Mouse (Mus musculus): ENCODE measurements around the gene Nanog. TPM values are rescaled to one million over a fixed set of nuclear protein-coding genes. Genes with fewer than 3 reads are reported as not detected.
"Not testable (repeated sequence)": the region's sequence is repeated elsewhere in the genome, so short reads cannot be mapped to it uniquely, and the experiment has no call there.

Gene Nanog
- polyA plus RNA-seq, 1 experiment from 2014 or later, result 0.12 TPM

DNA sequence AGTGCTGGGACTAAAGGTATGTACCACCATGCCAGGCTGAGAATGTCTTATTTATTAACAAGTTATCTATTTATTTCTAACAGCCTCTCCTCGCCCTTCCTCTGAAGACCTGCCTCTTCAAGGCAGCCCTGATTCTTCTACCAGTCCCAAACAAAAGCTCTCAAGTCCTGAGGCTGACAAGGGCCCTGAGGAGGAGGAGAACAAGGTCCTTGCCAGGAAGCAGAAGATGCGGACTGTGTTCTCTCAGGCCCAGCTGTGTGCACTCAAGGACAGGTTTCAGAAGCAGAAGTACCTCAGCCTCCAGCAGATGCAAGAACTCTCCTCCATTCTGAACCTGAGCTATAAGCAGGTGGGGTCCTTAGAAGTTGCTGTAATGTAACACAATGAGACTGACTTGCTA lies 4.2 kb downstream of the Nanog start:
- no peak overlapping the region for H3K27ac ChIP-seq
- 95% methylated on average over 2 of the region's 2 CpGs for WGBS
- no peaks in the 10 kb centered on the region for H3K36me3 ChIP-seq
- H3K9me3 ChIP-seq, result no peaks in the 10 kb centered on the region
- H3K27me3 ChIP-seq (ENCODE audit: insufficient read depth, poor library complexity, severe bottlenecking), result peaks cover 21% of the 10 kb centered on the region
- H3K4me1 ChIP-seq (replicated peaks), result peaks cover 12% of the 10 kb centered on the region
- no peak overlapping the region for H3K4me3 ChIP-seq
- DNase-seq (ENCODE audit: low spot score), result no peak

DNA sequence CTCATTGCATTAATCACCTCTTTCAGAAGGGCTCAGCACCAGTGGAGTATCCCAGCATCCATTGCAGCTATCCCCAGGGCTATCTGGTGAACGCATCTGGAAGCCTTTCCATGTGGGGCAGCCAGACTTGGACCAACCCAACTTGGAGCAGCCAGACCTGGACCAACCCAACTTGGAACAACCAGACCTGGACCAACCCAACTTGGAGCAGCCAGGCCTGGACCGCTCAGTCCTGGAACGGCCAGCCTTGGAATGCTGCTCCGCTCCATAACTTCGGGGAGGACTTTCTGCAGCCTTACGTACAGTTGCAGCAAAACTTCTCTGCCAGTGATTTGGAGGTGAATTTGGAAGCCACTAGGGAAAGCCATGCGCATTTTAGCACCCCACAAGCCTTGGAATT lies 5.8 kb downstream of the Nanog start:
- 94% methylated on average over 7 of the region's 7 CpGs for WGBS
- not testable (repeated sequence) for H3K36me3 ChIP-seq; DNase-seq (ENCODE audit: low spot score); H3K27ac ChIP-seq; H3K9me3 ChIP-seq; H3K27me3 ChIP-seq (ENCODE audit: insufficient read depth, poor library complexity, severe bottlenecking); H3K4me3 ChIP-seq
- peaks cover 12% of the 10 kb centered on the region for H3K4me1 ChIP-seq (replicated peaks)

DNA sequence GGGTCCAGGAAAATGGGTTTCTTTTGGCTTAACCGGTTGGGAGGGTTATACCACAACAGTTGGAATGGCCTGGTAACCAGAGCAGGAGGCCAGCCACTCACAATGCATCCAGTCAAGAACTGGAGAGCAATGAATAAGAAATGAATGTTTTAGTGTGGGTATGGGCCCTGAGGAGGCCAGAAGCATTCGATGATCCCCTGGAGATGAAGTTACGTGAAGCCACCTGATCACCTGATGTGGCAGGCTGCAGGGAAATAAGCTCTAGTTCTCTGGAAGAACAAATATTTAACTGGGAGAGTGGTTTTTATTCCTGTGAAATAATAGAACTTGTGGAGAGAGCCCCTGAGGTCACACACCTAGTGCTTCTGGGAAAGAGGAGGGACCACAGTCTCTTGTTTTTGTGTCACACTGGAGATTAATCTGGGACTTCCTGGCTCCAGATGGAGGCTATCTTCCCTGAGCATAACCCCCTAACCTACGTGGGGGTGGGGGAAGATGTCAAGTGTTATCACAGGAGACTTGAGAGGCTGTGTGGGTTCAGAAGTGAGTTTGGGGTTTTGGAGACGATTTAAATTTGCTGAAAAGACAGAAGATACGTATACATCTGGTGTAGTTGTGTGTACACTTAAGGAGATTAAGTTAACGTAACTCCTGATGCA lies 7.5 kb downstream of the Nanog start:
- no peak for DNase-seq (ENCODE audit: low spot score)
- no peak overlapping the region for H3K4me3 ChIP-seq
- no peaks in the 10 kb centered on the region for H3K27me3 ChIP-seq (ENCODE audit: insufficient read depth, poor library complexity, severe bottlenecking)
- H3K9me3 ChIP-seq, result no peaks in the 10 kb centered on the region
- peaks cover 12% of the 10 kb centered on the region for H3K4me1 ChIP-seq (replicated peaks)
- H3K36me3 ChIP-seq, result no peaks in the 10 kb centered on the region
- 59% methylated on average over 7 of the region's 7 CpGs for WGBS
- H3K27ac ChIP-seq, result no peak overlapping the region

DNA sequence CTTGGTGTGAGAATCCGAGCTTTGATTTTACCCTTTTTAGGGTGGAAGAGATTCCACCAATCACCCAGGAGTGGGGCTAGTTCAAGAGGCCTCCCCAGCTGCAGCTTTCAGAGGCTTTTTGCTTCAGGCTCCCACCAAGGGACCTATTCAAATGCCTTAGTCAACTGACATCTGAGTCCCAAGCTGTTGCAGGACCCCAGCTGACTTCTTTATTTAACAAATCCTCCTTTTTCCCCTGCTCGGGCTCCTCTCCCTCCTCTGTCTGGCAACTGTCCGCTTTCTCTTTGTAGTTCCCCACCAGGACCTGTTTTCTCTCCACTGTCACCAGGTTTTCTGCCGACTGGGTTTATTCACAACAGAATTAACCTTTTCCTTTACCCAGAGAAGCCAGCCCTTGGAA lies 8.6 kb downstream of the Nanog start:
- Histone ChIP-seq H3K27me3 (ENCODE audit: insufficient read depth, poor library complexity, severe bottlenecking) (no peaks in the 10 kb centered on the region), H3K4me3 (no peak overlapping the region), H3K4me1 (replicated peaks) (peaks cover 12% of the 10 kb centered on the region), H3K36me3 (no peaks in the 10 kb centered on the region), H3K9me3 (no peaks in the 10 kb centered on the region), H3K27ac (peak overlapping the region; percentile 53; the same call in 1 of the 2 replicates)
- 4% methylated on average over 4 of the region's 4 CpGs for WGBS
- DNase-seq (ENCODE audit: low spot score), result peak; percentile 18

DNA sequence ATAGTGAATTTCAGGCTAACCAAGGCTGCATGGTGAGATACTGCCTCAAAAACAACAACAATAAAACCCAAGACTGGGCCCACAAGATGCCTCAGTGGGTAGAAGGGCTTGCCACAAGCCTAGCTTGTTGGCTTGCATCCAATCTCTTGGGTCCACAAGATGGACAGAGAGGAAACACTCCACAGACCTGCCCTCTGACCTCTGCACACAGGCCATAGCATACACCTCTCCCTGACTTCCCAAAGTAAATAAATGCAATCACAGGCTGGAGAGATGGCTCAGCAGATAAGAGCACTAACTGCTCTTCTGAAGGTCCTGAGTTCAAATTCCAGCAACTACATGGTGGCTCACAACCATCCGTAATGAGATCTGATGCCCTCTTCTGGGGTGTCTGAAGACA lies 10.9 kb downstream of the Nanog start:
- H3K4me1 ChIP-seq (replicated peaks), result peaks cover 12% of the 10 kb centered on the region
- not testable (repeated sequence) for H3K27ac ChIP-seq; DNase-seq (ENCODE audit: low spot score); H3K27me3 ChIP-seq (ENCODE audit: insufficient read depth, poor library complexity, severe bottlenecking); H3K36me3 ChIP-seq; H3K4me3 ChIP-seq; H3K9me3 ChIP-seq
- 90% methylated on average over 1 of the region's 1 CpGs for WGBS

DNA sequence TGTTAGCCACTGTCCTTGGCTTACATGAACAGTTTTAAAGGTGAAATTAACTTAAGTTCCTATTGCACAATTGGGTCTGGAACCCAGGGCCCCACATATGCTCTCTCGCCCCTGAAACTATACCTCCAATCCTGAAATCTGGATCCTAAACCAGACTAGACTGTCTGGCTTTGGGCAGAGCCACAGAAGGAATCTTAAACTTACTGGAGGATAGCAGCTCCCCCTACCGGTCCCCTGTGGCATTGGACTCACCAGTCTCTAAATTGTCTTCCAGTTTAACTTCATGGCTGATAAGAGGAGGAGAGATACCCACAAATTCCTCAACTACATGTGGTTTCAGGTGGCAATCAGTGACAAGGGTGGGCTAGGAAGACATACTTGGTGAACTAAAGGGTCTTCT lies 12.7 kb downstream of the Nanog start:
- Histone ChIP-seq H3K36me3 (no peaks in the 10 kb centered on the region), H3K27me3 (ENCODE audit: insufficient read depth, poor library complexity, severe bottlenecking) (no peaks in the 10 kb centered on the region), H3K27ac (no peak overlapping the region), H3K9me3 (no peaks in the 10 kb centered on the region), H3K4me1 (replicated peaks) (peaks cover 12% of the 10 kb centered on the region), H3K4me3 (no peak overlapping the region)
- 33% methylated on average over 2 of the region's 2 CpGs for WGBS
- peak; percentile 62 for DNase-seq (ENCODE audit: low spot score)

DNA sequence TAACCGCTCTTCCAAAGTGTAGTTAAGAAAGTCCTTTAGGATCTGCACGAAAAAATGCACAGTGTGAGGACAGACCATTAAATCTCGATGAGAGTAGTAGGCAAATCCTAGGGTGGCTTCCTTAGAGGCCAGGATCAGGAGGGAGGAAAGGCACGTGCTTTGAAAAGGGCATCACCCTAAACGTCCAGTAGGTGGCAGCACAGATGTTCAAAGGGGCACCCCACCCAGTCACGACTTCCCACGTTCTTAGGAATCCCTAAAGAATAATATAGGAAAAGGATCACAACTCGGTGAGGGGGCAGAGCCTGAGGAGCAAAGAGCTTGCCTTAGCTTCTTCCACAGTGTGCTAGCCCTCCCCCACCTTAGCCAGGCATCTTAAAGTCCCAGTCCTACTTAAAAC lies 32.7 kb downstream of the Nanog start:
- peaks cover 29% of the 10 kb centered on the region for H3K4me1 ChIP-seq (replicated peaks)
- 13% methylated on average over 8 of the region's 8 CpGs for WGBS
- H3K9me3 ChIP-seq, result no peaks in the 10 kb centered on the region
- peak; percentile 74 for DNase-seq (ENCODE audit: low spot score)
- H3K27ac ChIP-seq, result no peak overlapping the region
- H3K4me3 ChIP-seq, result no peak overlapping the region
- peaks cover 41% of the 10 kb centered on the region for H3K27me3 ChIP-seq (ENCODE audit: insufficient read depth, poor library complexity, severe bottlenecking)
- H3K36me3 ChIP-seq, result peaks cover 9% of the 10 kb centered on the region; the same call in 1 of the 2 replicates

DNA sequence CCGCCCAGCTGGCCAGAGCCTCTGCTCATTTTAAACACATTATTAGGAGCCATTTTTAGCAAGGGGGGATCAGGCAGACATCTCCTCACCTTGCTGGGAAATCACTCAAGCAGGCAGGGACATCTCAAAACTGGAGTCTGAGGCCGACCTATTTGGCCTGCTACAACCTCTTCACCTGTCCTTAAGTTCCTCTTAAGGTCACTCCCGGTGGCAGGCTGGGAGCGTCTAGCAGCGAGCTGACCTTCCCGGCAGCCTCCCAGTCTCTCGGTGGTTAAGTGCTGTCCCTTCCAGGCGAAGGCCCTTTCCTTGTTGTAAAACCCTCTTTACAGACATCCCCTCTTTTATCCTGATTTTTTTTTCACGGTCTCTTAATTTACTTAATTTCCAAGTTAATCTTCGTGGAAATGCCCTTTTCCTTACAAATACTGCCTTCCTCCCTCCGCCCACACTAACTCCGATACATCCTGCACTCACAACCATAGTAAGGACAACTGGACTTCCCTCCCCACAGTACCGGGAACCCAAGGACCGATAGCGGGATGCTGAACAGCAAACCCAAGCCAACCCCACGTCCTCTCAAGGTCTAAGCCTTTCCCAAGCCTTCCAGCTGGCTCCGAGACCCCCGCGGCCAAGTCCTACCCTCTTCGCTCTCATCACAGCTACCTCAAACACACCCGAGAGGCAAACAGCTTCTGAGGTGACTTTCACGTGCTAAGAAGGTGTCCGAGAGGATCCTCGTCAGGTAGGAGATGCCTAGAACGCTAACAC lies 34.4 kb downstream of the Nanog start:
- Histone ChIP-seq H3K27me3 (ENCODE audit: insufficient read depth, poor library complexity, severe bottlenecking) (peaks cover 51% of the 10 kb centered on the region), H3K36me3 (peaks cover 6% of the 10 kb centered on the region; the same call in 1 of the 2 replicates), H3K27ac (peak overlapping the region; percentile 67; the same call in 1 of the 2 replicates), H3K9me3 (no peaks in the 10 kb centered on the region), H3K4me3 (peak overlapping the region; percentile 60), H3K4me1 (replicated peaks) (peaks cover 30% of the 10 kb centered on the region)
- WGBS, result 2% methylated on average over 25 of the region's 25 CpGs
- peak; percentile 51 for DNase-seq (ENCODE audit: low spot score)

DNA sequence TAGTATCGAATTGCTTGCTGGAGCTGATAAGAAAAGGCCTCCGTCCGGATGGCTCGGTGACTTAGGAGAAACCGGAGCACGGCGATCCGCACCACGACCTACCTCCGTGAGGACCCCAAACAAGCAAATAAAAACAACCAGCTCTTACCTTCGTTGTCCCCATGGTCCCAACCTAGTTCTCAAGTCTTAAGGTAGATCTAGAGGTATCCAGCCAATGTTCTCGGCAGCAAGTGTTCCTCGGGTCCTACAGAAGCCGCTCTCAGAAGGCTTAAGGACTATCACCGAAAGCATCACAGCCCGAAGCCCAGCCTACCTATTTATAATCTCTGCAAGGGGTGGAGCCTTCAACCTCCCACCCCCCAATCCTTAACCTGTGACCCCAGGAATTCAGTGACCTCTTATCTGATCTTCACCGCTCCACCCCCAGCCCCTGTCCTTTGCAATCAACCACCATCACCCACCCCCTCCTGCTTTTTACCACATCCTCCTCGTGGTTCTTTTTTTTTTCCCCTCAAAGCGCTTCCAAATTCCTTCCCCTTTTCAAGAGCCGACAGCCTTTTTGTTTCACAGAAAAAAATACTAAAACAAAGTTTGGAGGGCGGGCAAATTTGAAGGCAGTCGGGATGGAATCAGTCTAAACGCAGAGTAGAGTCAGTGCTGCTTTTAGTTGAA lies 35.1 kb downstream of the Nanog start:
- Histone ChIP-seq H3K27me3 (ENCODE audit: insufficient read depth, poor library complexity, severe bottlenecking) (peaks cover 51% of the 10 kb centered on the region), H3K9me3 (no peaks in the 10 kb centered on the region), H3K36me3 (peaks cover under 1% of the 10 kb centered on the region; the same call in 1 of the 2 replicates), H3K4me3 (peak overlapping the region; percentile 60), H3K27ac (peak overlapping the region; percentile 67; the same call in 1 of the 2 replicates), H3K4me1 (replicated peaks) (peaks cover 30% of the 10 kb centered on the region)
- DNase-seq (ENCODE audit: low spot score), result peak; percentile 51
- WGBS, result 1% methylated on average over 23 of the region's 23 CpGs

DNA sequence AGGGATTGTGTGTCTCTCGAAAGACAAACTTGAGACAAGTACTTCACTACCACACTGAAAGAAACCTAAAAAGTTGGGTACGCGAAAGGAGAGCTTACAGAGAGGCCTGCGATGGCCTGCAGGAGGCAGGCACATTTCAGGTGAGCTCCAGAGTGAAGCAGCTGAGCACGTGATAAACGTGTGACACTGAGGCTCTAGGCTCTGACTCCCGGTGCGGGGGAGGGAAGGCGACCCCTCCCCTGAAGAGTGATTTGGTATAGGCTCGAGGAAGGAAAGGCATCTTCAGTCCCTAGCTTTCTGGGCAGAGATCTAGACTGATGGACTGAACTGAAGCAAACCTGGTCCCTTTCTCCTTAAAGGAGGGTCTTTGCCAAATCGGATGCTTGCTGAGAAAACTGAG lies 36.1 kb downstream of the Nanog start:
- H3K9me3 ChIP-seq, result no peaks in the 10 kb centered on the region
- no peak overlapping the region for H3K27ac ChIP-seq
- 15% methylated on average over 11 of the region's 11 CpGs for WGBS
- peaks cover 51% of the 10 kb centered on the region for H3K27me3 ChIP-seq (ENCODE audit: insufficient read depth, poor library complexity, severe bottlenecking)
- no peak overlapping the region for H3K4me3 ChIP-seq
- no peaks in the 10 kb centered on the region for H3K36me3 ChIP-seq
- DNase-seq (ENCODE audit: low spot score), result no peak
- peaks cover 30% of the 10 kb centered on the region for H3K4me1 ChIP-seq (replicated peaks)

DNA sequence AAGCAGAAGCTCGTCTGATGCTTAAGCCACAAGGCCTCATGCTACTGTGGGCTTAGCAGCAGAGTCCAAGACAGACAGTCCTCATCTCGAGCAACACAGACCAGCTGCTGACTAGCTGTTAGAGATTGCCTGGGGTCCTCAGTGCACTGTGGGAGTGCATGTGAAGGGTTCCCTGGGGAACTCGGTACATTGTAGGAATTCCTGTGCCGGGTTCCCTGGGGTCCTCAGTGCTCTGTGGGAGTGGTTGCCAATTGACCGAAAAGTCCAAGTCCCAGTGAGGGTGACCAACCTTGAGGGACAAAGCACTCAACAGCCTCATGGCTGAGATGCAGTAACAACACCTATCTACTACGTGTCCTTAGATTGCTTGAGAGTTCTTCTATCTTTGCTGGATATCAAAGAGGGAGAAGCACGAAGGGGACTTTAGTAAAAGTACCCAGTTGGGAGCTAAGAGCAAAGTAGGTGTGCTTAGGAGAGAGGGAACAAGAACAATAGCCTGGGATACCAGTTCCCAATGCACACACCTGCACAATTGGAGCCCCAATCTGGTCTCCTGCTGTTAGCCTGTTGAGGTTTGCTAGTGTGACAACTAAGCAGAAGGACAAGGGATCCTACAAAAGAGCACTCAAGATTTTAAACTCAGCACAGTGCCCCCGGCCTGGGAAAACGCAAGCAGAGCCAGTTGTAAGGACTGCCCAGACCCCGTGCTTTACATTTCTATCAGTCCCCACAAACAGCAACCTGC lies 37.4 kb downstream of the Nanog start:
- peaks cover 51% of the 10 kb centered on the region for H3K27me3 ChIP-seq (ENCODE audit: insufficient read depth, poor library complexity, severe bottlenecking)
- DNase-seq (ENCODE audit: low spot score), result no peak

DNA sequence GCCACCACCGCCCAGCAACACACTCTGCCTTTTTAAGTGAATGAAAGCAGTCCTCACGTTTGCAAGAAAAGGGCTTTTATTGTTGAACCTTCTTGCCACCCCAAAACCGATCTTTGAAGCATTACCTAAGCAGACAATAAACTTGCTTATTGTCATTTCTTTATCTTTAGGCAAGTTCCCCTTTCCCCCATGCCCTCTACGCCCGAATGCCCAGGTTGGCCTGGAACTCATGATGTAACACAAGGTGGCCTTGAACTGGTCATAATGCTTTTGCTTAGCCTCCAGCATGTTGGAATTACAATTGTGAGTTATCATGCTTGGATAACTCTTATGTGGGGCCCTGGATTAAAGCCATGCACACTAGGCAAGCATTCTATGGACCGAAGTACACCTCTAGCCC lies 43.3 kb downstream of the Nanog start:
- Histone ChIP-seq H3K4me1 (replicated peaks) (no peaks in the 10 kb centered on the region), H3K27me3 (ENCODE audit: insufficient read depth, poor library complexity, severe bottlenecking) (peaks cover 4% of the 10 kb centered on the region; the same call in 1 of the 2 replicates), H3K4me3 (no peak overlapping the region), H3K9me3 (no peaks in the 10 kb centered on the region), H3K36me3 (no peaks in the 10 kb centered on the region), H3K27ac (no peak overlapping the region)
- 80% methylated on average over 6 of the region's 6 CpGs for WGBS
- DNase-seq (ENCODE audit: low spot score), result no peak

More for the DNA sequence above, 37.4 kb downstream of the Nanog start:
- no peak overlapping the region for H3K27ac ChIP-seq
- 14% methylated on average over 10 of the region's 10 CpGs for WGBS
- no peaks in the 10 kb centered on the region for H3K36me3 ChIP-seq
- H3K4me1 ChIP-seq (replicated peaks), result peaks cover 29% of the 10 kb centered on the region
- H3K4me3 ChIP-seq, result no peak overlapping the region
- no peaks in the 10 kb centered on the region for H3K9me3 ChIP-seq
